Mouse (Mus musculus) ES-E14 (cell line): ENCODE measurements at regions not wholly inside any gene's neighbourhood (a gene's known extent, or its start where the extent isn't known, plus 50 kb on each side); places are given as distances from the start of the nearest gene placed in this dataset.

ENCODE experiments used
- CHD2 ChIP-seq: IDR thresholded peaks from 2 replicates; pipeline ENCODE4 v1.6.1; 2014; ENCODE audit warnings: mild to moderate bottlenecking, low read depth, low read length, inconsistent platforms
- HCFC1 ChIP-seq: IDR thresholded peaks from 2 replicates; pipeline ENCODE4 v1.6.1; 2012; ENCODE audit warnings: low read length, inconsistent platforms, borderline replicate concordance; ENCODE audit not compliant: insufficient read depth
- MAFK ChIP-seq: IDR thresholded peaks from 2 replicates; pipeline ENCODE4 v1.6.1; 2014; ENCODE audit warnings: mild to moderate bottlenecking, low read depth, low read length, inconsistent platforms; ENCODE audit not compliant: insufficient read depth
- ZC3H11A ChIP-seq: IDR thresholded peaks from 2 replicates; pipeline ENCODE4 v1.6.1; 2012; ENCODE audit warnings: low read depth, mild to moderate bottlenecking, inconsistent platforms, low read length, borderline replicate concordance
- ZNF384 ChIP-seq: IDR thresholded peaks from 2 replicates; pipeline ENCODE4 v1.6.1; 2012; ENCODE audit warnings: low read depth, low read length, inconsistent platforms

GRCm38 (mm10) chr12:9275697-9276096 lies 245.9 kb downstream of the Ttc32 start:
- TF ChIP-seq MAFK (no peak), ZC3H11A (no peak), ZNF384 (no peak), HCFC1 (no peak), CHD2 (no peak)
